Mouse (Mus musculus) adipocyte (in vitro differentiated cells): ENCODE measurements around the gene Hfe2.
A peak's percentile ranks its signal among the peaks of the same experiment; 100 is the strongest.

Experiments used
- DNase-seq: peaks from one replicate; pipeline ENCODE4 v3.0.0-alpha.2; 2016; ENCODE audit warnings: low spot score

Gene Hfe2

DNA sequence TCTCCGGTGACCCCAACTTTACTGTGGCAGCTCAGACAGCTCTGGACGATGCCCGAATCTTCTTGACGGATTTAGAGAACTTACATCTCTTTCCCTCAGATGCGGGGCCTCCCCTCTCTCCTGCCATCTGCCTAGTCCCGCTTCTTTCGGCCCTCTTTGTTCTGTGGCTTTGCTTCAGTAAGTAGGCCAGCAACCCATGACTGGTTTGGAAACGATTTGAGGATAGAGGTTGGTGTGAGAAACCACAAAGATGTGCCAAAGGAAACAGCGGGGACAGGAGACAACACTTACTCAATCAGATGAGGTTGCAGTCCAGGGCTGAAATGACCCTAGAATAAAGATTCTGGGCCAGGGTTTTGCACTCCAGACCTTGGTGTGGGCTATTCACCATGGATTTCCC is 3.5 kb downstream of the Hfe2 start:
- DNase-seq: peak; percentile 69

- DNase-seq: no peak
These were observed 7.1 kb downstream of the Hfe2 start for GRCm38 (mm10) chr3:96532050-96532449.

DNA sequence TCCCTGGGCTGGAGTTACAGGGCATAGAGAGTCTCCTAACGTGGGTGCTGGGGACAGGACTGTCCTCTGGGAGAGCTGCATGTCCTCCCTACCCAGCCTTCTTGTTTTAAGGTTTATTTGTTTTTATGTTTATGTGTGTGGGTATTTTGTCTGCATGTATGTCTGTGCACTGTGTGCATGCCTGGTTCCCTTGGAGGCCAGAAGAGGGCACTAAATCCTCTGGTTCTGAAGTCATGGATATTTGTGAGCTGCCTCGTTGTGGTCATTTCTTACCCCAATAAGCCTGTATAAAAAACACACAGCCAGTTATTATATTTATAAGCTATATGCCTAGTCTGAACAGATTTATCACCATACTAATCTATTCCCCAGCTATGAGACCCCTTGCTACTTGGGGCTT is 9.3 kb downstream of the Hfe2 start:
- no peak for DNase-seq

- DNase-seq: no peak
These were observed 14.3 kb downstream of the Hfe2 start for GRCm38 (mm10) chr3:96539316-96539715.

DNA sequence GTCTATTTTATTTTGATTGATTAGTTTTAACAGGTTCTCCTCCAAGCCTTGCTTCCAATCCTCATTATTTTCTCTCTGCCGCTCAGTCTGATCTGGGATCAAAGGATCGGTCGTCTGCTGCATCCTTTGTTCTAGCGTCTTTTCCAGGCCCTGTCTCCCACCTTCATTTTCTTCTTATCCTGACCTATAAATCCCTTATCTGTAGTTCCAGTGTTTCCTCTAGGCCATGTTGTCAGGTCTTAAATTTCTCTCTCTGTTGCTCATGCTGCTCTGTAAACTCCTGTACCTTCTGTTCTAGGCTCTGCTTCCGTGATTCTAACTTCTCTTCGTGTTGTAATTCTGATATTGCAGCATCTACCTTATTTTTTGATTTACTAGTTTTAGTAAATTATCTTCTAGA is 15.8 kb downstream of the Hfe2 start:
- no peak for DNase-seq

DNA sequence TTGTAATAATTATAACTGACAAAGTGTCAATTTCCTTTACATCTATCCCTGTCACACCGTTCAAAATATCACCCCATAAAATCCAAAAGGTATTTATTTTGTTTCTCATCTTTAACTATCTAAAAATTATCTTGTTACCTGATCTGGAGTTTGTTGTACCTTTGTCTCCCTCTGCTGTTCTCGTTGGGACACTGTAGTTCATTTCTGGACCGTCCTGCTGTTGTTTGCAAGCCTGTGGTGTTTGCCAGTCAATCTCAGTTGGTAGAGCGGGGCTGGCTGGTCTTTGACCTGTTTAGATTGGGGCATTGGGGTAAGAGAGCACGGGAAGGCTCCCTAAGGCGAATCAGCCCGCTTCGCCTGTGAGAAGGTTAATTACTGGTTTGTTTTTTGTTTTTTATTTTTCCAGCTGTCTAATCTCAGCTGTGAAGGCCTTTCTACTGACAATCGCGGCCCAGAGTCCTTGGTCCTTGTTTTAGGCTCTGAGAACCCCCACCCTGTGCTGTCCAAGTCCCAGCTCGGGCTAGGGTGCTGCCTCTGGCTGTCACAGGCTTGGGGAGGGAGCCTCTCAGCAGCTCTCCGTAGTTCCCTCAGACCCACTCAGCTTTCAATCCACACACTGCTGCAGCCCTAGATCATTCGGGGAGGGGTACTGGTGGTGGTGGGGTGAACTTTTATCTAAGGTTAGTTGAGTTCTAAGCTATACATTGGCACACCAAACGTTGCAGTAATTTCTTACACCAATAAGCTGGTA is 16.5 kb downstream of the Hfe2 start:
- DNase-seq: peak; percentile 73

GRCm38 (mm10) chr3:96542554-96542953 is 17.6 kb downstream of the Hfe2 start:
- no peak for DNase-seq

GRCm38 (mm10) chr3:96543345-96543744 is 18.4 kb downstream of the Hfe2 start:
- no peak for DNase-seq

DNA sequence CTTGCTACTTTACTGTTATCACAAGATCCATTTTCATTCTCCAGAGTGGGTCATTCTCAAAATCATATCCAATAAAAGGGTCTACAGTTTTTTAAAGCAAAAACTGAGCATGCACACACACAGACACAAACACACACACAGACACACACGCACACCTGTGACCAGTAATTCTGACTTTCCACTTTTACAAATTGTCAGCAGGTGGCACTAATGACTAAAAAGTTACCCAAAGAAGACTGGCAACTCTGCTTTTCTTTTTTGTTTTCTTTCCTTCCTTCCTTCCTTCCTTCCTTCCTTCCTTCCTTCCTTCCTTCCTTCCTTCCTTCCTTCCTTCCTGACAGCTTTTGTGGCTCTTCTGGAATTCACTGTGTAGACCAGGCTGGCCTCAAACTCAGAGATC is 20.6 kb downstream of the Hfe2 start:
- peak; percentile 58 for DNase-seq

DNA sequence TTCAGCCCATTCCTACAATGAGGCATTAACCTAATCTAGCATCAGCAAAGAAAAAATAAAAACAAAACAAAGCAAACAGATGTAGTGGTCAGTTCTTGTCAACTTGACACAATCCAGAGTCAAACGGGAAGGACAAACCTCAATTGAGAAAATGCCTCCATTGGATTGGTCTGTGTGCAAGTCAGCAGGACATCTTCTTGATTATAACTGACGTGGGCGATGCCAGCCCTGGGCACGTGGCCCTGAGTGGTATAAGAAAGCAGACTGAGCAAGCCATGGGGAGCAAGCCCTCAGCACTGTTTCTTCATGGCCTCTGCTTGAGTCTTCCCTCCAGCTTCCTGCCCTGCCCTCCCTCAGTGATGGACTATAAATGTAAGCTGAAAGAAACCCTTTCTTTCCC is 21.9 kb downstream of the Hfe2 start:
- DNase-seq: no peak

GRCm38 (mm10) chr3:96547389-96547960 is 22.5 kb downstream of the Hfe2 start:
- DNase-seq: peak; percentile 84

DNA sequence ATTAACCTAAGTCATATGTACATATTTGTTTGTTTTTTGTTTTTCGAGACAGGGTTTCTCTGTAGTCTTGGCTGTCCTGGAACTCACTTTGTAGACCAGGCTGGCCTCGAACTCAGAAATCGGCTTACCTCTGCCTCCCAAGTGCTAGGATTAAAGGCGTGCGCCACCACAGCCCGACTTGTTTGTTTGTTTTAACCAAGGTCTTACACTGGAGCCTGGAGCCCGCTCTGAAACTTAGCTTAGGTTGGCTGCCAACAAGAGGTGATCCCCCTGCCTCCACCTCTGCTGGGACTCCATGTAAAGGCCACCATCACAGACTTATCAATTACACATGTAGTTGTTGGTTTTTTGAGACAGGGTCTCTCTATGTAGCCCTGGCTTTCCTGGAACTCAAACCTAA is 23.9 kb downstream of the Hfe2 start:
- DNase-seq: no peak

DNA sequence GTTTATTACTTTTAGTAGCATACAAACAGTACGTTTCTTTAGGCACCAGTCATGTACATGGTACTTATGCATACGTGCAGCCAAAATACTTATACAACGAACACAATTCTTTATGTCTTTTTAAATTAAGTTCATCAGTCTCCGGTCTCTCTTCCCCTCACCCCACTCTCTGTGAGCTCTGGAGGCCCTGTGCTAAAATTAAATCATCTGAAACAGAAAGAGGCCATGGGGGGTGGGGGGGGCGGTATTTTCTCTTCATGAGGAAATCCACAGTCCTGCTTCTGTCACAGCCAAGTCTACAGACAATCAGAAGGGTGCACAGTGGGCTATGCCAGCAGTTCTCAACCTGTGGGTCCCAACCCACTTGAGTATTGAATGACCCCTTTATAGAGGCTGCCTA is 24.4 kb downstream of the Hfe2 start:
- DNase-seq: no peak

GRCm38 (mm10) chr3:96551203-96551602 is 26.2 kb downstream of the Hfe2 start:
- peak; percentile 93 for DNase-seq

DNA sequence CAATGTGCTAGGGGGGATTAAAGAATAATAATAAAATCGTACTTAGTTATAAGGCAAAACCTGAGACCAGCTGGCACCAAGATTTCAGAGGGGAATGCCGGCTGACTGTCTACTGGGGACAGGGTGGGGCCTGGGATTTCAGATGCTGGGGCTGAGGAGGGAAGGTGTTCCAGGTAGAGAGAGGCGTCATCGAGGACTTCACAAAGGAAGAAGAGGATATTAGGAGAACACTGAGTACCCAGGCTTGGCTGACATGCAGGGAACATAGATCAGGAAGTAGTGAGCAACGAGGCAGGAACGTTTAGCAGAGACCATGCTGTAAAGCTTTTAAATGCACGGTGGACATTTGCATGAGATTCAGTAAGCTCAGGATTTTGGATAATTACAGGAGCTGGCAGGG is 26.9 kb downstream of the Hfe2 start:
- no peak for DNase-seq

GRCm38 (mm10) chr3:96553601-96554000 is 28.6 kb downstream of the Hfe2 start:
- no peak for DNase-seq

- no peak for DNase-seq
These were observed 29.3 kb downstream of the Hfe2 start for GRCm38 (mm10) chr3:96554251-96554650.

DNA sequence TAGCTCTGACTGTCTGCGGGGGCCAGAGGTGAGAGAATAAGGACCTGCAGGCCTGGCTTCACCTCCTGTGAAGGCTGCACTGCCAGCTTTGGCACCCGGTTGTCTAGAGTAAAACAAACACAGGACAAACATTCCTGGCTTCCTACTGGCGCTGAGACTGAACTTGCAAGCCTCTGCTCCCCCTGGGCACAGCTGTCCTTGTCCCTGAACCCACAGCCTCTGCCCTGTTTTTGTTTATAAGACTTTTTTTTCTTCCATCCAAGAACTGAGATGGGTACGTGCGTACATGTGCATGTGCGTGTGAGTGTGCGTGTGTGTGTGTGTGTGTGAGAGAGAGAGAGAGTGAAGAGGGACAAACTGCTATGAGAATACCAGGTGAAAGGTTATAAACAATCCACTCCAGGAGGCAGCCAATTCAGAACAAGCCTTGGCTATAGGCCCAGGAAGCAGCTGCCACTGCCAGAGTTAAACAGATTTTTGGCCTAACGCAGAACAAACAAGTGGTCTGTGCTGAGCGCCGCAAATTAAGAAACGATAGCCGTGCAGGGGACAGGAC is 30.1 kb downstream of the Hfe2 start:
- peak; percentile 98 for DNase-seq

- peak; percentile 34 for DNase-seq
These were observed 31.1 kb downstream of the Hfe2 start for GRCm38 (mm10) chr3:96555999-96556614.

DNA sequence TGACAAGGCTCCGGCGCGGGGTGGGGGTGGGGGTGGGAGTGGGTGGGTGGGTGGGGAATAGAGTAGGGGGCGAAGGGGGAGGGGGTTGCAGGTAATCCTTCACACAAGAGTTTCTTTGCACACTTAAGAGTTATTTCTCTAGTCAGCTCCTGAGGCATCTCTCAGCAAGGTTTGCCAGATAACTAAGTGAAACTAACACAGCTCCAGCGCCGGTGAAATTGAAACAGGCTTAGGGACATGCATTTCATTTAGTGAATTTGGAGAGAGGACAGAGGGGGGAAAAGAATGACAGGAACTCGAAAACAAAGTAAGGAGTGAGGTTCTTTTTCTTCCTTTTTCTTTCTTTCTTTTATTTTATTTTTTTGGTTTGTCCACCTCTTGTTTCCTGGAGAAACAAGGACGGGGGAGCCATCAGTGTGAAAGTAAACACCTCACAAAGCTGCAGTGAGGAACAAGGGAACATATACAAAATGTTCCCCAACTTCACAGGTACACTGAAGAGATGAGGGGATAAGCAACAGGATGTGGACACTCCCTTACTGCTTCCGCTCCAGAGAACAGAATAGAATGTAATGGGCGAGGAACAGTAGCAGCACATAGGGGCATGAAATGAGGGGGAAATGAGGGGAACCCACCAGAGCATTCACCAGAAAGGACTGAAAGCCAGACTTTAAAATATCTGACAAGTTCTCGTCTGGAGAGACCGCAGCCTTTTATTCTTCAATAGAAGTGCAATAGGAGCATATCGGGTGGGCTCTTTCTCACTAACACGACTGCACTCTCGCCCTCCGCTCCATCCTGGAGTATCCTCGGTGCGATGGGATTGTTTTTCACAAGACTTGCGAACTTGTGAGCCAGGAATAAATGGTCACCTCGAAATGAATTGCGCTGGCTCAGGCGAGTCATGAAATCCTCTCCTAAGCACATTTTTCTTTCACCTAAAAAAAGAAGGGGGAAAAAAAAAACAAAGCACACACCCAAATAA is 32.0 kb downstream of the Hfe2 start:
- DNase-seq: peak; percentile 65

DNA sequence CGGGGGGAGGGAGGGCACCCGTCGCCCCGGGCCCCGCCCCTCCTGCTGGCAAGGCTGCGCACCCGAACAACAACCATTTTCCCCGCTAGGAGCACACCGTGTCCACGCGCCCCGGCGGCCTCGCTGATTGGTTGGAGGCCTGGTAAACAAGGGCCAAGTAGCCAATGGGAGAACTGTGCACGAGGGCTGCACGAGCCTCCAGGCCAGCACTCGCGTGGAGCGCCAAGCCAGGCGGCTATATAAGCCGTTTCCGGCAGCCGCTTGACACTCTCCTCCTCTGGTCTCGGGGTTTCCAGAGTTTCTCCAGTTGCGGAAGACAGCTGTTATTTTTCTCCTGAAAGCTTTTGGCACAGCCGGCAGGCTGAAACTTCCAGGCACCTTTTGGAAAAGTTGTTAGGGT is 32.7 kb downstream of the Hfe2 start, which contains the start of gene Txnip:
Gene Txnip (plus strand): TSS at position 264 of the 400 bp plus-strand sequence.
- DNase-seq: peak; percentile 100

DNA sequence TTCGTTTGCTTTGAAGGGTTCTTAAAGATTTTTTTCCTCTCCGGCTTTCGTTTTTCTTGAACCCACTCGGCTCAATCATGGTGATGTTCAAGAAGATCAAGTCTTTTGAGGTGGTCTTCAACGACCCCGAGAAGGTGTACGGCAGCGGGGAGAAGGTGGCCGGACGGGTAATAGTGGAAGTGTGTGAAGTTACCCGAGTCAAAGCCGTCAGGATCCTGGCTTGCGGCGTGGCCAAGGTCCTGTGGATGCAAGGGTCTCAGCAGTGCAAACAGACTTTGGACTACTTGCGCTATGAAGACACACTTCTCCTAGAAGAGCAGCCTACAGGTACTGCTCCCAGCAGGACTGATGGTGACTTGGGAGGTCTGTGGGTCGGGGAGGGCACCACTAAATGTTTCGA is 33.2 kb downstream of the Hfe2 start:
- DNase-seq: no peak
